Mouse (Mus musculus): Measurements from ENCODE around the gene Mab21l3.
"Not testable (repeated sequence)": the region's sequence is repeated elsewhere in the genome, so short reads cannot be mapped to it uniquely, and the experiment has no call there.

Mab21l3 gene

DNA sequence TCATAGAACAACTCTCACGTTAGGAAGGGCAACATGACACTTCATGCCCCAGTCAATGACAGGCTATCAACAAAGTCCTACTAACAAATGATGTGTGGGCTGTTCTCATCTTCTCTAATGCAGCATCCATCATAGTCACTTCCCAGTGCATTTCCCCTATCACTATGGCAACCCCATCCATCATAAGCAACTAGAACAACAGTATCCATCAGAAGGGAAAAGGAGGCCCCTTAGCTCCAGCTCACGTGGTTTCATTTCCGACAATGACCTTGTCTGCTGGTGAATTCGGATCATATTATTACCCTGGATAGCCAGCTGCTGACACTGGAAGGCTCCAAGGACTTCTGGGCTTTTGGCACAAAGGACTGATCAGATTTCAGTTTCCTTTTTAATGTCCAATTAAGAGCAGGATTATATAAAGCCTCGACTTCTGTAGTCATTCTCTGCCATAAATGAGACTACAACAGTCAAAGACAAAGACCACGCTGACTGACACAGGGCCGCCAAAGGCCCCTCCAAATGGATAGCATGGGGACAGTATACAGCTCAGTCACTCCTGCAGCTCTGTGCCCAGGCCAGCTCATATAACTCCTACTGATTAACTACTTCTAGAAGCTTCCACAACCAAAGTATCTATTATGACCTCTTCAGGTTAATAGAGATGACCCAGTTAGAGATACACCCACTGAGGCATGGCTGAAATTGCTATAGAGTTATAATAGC, 6.2 kb downstream of the Mab21l3 start:
- CTCF ChIA-PET: no interaction called here

DNA sequence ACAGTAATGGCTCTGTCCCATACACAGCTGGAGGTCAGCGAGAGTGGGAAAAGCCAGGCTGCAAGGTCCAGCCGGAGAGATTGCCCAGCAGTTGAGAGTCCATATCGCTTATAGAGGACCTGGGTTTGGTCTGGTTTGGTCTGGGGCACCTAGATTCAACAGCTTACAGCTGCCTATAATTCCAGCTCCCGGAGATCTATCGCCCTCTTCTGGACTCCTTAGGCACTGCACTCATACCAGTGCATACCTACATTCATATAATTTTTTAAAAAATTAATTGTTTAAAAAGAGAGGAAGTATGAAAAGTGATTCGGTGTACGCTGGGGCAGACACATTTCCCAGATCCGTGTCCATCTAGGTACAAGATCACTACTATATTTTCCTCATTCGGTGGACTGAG, 9.4 kb downstream of the Mab21l3 start:
- CTCF ChIA-PET: no interaction called here

DNA sequence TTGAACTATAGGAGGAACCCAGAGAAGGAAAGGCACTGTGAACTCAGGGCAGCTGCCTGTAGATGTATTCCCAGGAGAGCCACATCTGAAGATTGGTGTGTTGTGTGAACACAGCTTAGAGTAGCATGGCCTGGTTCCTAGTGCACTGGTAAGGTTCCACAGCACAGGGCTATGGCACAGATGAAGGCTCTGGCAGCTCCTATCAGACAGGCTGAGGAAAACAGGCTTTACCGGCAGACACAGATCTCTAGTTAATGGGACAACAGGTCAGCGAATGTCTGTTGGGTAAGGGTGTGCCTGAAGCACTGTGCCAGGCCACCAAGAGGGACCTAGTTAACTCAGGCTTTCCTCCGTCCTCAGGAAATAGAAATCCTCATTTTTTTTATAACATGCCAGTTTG, 11.8 kb downstream of the Mab21l3 start:
- CTCF ChIA-PET: no interaction called here

DNA sequence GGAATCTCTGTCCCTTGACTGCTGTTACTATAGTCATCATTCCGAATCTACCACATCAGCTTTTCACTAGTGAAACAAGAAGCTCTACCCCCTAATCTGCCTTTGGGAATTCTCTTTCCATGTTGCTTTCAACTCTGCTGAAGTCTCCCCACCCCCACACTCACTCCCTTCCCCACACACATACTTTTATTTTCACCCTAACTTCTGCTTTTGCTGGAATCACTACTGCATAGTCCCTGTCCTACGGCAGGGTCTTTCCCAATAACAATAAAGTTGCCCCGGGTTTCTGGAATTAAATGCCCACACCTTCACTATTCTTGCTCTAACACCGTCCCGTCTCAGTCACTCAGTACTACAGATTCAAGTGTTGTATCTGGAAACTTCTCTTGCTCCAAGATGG, 12.2 kb downstream of the Mab21l3 start:
- CTCF ChIA-PET: no interaction called here

DNA sequence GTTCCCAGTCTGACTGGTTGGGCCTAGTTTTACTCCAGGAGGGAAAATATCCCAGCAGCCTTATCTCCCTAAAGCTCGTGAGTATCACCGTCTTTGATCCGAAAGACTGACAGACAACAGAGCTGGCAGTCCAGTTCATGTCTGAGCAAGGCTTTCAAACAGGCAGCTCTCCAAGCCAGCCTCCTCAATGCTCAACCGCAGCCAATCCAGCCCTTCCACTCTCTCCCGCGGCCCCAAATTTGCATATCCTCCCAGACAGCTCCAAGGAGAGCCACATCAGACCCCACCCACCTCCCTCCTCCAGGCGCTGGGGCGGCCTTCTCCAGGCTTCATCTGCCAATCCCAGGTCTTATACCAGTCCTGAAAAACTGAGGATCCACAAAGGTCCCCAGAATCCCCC, 12.7 kb downstream of the Mab21l3 start:
- CTCF ChIA-PET: no interaction called here

DNA sequence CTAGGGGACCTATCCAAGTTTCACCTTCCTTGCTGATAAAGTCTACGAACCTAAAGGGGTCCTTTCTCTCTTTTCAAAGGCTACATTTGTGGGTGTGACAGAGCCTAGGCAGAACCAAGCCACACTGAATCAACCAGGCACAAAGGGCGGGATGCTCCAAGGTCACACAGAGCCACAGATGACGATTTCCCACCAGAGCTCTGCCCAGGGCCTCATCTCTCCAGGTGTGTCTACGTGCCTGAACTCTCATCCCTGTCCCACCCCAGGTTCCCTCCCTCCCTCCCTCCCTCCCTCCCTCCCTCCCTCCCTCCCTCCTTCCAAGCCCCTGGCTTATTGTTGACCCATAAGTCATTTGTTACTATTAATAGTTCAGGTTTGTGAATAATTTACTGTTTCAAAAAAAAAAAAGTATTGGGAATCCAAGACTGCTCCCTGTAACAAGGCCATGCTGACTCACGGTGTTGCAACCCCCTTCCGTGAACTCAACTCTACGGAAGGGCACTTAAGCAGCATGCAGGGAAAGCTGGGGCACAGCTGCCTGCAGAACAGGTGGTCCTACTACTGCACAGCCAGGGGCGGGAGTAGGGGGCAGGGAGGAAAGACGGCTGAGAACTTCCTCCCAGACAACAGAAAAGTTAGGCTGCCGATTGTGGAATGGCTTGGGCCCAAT, 17.4 kb downstream of the Mab21l3 start:
- CTCF ChIA-PET: no interaction called here

DNA sequence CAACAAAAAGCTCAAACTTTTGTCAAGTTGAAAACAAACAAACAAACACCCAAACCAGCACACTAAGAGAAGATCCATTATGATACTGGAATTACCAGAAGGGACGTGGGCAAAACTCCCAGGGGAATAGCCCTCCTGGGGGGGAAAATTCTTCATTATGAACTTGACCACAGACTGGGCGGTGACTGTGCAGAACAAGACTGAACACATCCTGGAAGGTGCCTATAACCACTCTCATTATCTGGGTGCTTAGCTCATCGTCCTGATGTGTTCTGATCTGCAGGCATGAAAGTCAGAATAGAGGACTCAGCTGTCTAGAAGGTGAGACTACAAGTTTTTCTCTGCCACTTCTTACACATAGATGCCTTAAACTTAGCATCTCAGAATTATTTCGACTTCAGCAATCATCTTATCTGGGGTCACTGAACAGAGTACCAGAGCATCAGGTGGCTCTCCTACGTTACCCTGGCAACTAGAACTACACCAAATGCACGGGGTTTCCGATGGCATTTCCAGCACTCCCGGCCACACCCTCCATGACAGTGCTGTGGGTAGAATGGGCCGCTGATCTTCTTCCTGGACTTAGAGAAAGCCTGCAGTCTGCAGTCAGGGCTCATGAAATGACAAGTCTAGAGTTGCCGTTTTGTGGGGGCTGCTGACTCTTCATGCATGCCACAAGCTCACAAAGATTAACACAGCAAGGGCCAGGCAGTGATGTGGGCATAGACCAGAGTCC, 18.7 kb downstream of the Mab21l3 start:
- CTCF ChIA-PET: no interaction called here

DNA sequence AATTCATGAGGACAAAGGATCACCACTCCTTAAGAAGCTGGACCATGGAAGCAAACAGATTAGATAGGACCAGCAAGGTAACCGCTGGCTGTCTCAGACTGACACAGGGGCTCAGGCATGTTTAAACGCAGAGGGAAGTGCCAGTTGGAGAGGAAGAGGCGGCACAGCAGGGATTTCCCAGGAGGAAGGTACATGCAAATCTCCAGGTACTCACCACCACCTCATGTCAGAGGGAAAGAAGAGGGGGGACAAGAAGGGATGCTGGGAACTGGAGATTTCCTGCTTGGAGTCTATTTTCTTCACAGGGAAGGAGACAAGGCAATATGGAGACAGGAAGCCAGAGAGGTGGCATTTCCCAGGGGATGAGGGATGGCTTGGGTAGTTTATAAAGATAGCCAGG, 20.2 kb downstream of the Mab21l3 start:
- CTCF ChIA-PET: no interaction called here

DNA sequence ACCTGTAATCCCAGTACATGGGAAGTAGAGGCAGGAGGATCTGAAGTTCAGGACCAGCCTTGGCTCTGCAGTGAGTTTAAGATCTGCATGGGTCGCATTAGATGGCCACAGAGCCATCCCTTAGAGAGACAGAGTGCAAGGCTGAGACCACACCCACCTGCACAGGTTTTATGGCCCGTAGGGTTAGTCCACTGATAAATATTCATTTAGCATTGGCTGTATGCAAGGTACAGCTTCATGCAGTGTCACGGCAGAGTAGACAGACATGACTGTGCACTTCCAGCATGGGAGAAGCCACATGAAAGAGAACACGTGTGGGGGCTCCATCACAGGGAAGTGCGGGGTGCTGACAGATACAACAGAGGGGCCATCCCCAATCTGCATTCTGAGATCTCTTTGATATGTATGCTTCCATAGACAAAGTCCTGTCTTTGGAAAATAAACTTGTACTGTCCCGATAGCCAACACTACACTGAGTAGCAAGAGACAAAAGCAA, 21.5 kb downstream of the Mab21l3 start:
- CTCF ChIA-PET: no interaction called here

DNA sequence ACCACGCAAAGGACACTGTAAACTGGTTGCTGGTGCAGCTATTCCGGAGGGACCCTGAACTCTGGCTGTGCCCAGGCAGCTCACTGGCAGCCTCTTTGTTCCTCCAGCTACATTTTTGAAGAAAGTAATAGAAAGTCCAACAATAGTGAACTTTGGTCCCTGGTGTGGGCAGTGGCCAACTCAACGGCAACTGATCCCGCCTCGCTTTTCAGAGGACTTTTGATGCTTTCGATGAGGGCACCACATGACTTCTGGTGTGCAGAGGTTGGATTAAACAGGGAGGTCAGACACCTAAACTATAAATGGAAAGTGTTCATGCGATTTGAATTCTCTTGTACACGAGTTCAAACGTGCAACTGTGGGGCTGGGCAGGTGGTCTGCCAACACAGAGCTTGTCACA, 24.4 kb downstream of the Mab21l3 start:
- CTCF ChIA-PET: no interaction called here

DNA sequence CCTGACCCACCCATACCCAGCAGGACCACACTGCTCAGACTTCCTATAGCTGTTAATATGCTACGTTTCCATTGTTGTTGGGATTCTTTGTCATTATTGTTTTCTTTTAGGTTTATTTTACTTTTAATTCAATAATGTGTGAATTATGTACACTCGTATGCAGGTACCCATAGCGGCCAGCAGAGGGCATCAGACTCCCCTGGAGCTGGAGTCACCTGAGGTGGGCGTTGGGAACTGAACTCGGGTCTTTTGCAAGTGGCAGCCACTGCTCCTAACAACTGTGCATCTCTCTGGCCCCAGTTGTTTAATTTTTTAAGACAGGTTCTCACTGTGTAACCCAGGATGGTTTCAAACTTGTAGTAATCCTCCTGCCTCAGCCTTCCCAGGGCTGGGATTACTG, 26.7 kb downstream of the Mab21l3 start:
- CTCF ChIA-PET: interaction anchor here (0.9 kb wide), 1 partner anchor 448 kb away, joined by 4 read pairs; no protein-coding TSS in a partner anchor

DNA sequence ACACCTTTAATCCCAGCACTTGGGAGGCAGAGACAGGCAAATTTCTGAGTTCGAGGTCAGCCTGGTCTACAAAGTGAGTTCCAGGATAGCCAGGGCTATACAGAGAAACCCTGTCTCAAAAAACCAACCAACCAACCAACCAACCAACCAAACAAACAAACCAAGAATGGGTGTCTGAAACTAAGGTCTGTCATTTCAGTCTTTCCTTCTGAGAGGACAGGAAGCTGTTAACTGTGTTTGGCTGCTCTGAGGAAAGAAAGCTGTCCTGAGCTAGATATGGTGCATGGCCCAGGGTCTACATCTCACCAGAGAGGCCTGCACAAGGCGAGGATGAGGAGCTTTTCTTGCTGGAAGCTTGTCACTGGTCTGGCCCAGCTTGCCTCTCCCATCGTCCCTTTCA, 28.1 kb downstream of the Mab21l3 start:
- CTCF ChIA-PET: not testable (repeated sequence)

DNA sequence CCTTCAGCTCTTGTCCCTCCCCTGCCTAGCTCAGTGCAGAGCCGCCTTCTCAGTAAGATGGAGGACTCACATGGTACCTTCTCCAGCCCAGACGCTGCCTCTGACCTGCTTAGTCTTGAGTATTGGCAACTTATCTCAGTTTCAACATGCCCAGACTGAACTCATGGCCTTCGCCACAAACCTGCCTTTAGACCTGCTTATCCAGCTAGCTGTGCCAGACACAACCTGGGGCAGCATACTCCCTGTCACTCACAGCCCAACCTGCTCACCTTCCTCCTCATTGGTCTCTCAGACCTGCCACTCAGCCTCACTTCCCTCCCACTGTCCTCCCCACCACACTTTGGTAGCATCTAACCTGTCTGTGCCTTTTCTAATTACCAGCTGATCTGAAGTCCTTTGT, 32.8 kb downstream of the Mab21l3 start:
- CTCF ChIA-PET: no interaction called here

DNA sequence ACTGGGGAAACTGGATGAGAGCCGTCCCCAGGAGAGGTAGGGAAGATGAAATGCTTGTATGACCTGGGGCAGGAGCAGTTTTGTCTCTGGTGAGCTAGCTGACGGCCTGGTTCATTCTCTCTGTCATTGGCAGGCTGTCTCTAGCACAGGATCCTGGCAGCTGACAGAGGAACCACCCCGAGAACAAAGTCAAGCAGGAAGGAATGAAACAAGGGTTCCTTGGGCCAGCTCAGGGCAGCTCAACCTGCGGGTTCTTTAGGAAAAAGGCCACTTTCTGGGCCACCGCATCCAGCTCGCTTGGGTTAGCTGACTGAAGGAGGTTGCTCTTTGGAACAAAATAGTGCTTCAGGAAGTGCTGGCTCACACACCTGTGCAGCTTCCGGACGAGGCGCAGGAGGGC, 34.0 kb downstream of the Mab21l3 start:
- CTCF ChIA-PET: no interaction called here

DNA sequence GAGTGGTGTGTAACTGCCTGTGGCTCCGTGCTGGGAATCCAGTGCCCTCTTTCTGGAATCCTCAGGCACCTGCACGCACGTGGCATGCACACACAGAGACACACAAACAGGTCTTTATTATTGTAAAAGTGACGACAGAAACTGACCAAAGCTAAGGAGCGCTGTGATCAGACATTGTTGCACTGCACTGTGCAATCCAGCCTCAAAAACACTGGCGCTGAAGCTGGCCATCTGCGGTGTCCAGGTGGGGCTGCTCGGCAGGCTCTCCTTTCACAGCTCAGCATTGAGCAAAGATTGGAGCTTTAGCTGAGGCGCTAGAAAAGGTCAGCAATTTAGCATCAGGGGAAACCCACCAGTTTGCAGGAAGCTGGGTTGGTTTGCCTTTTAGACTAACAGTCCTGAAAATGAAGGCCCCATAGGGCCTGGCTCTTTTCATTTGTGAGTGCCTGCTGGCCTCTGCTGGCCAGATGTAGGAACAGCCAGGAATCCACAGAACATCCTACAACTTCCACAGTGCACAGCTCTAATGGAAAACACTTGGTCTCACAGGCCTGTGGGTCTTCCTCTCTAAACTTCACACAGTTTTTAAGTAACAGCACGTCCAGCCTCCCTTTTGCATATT, 36.3 kb downstream of the Mab21l3 start:
- CTCF ChIA-PET: interaction anchor here (1.7 kb wide), 1 partner anchor 318 kb away, joined by 10 read pairs; no protein-coding TSS in a partner anchor

DNA sequence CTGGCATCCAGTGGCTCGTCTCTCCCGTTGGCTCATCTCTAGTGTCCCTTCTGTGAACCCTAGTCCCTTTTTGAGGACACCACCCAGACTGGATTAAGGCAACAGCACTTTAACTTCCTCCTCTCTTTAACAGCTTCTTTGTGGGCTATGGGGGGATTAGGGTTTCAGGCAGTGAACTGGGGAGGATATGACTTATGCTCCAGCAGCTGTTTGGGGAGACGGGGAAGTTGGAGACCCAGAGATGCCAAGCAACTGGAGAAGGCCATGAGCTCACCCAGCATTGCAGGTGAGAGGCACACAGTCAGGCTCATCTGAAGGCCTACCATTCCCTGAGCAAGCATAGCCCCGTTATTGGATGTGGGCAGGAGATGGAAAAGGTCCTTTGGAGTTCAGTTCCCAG, 36.8 kb downstream of the Mab21l3 start:
- CTCF ChIA-PET: interaction anchor here (1.7 kb wide), 1 partner anchor 318 kb away, joined by 10 read pairs; no protein-coding TSS in a partner anchor

DNA sequence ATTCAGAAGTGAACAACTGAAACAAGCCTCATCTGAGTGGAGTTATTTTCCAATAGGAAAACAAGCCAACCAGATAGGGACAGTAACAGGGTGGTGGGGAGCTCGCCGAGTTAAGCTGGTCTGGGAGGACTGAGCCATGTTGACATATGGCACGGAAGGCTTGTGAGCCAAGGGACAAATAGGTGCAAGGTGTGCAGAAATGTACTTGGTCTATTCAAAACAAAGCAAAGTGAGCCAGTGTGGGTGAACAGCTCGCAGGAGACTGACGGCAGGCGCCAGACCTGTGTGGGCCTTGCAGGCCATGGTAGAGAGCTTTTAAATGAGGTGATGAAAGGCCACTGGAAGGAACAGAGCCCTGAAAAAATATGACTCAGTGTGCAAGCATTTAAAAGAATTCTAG, 41.1 kb downstream of the Mab21l3 start:
- CTCF ChIA-PET: no interaction called here

DNA sequence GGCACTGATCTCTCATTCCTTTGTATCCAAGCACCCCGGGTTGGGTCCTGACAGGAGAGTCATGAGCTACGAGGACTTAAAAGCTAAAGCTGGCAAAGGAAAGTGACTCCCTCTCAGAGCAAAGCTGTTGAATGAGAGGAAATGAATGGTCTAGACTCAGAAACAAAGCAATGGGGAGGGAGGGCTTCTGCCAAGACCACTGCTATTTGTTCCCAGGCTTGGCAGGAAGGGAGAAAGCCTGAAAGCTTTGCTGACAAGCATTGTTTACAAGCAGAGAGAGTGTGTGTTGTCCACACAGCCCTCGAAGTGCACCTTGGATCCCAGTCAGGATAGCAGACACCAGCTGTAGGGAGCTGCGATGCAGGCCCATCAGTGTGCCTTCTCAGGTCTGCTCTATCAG, 41.8 kb downstream of the Mab21l3 start:
- CTCF ChIA-PET: no interaction called here

DNA sequence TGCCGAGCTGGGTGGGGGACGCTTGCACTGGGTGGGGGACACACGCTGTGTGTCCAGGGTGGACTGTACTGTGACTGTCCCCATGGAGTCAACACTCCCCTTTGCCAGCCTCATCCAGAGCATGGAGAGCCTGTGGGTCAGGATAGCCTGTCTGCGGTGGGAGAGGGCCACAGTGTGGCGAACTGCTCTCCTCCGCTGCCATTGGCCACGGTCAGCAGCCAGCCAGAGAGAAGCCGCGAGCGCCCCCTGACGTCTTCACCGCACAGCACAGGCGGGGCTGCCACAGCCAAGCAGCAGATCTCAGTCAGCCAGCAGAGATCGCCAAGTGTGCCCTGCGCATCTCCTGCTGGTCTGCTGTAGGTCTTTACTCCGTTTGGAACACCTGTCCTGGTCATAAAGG, 42.6 kb downstream of the Mab21l3 start:
- CTCF ChIA-PET: no interaction called here

DNA sequence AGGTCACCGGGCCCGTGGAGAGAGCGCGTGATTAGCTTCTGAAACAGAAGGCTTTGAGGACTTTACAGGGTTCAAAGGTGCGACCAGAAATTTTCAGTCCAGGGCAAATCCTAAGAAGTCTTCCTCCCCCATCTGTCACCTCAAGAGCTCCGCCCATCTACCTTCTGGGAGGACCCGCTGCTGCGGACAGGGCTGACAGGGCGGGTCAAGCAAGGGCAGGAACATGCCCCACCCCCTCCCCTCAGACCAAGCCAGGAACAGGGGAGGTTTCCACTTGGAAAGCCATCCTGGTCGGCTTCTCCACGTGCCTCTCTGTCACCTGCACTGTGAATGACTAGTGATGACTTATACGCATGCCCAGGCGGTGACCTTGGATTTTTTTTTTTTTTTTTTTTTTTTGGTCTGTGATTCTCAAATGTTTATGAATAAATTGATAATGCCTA, 43.2 kb downstream of the Mab21l3 start:
- CTCF ChIA-PET: no interaction called here

DNA sequence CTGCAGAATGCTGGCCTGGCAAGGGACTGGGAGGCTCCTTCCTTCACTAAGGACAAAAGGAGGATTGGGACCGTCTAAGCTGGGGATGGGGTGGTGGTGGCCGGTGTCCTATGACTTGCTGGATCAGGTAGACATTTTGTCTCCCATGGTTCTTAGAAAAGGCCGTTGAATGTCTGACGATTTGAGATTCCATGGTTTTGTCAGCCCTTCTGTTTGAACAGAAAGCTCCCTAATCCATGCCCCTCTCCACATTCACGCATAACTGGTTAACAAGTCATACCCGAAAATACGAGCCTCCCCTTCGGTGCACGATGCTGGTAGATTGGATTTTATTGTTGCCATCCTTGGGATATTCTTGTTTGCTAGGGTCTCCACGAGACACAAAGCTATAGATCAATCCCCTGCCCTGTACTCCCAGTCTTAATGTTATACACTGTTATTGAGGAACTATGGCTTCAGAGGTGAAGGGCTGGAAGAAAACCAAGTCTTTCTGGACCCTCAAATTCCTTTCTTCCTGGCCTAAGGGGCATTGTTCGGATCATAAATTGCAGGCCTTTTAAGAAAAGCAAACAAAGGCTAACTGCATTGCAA, 43.7 kb downstream of the Mab21l3 start:
- CTCF ChIA-PET: no interaction called here

DNA sequence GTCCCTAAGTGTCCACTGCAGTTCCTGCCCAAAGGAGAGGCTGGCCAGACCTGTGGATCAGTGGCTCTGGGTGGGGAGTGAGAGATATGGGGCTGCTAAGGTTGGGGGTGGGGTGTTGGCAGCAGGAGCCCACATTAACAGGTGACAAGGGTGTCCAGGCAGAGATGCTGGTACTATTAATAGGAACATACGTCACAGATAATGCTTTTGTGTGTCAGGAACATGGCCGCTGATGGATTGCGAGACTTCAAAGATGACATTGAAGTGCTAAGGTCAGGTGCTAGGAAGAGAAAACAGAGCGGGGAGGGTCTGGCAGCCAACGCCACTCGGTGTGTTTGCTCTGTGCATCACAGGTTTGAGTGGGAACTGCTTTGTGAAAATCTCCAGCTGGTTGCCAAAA, 44.4 kb downstream of the Mab21l3 start:
- CTCF ChIA-PET: no interaction called here
